Mouse (Mus musculus) MEL (cell line): Measurements from ENCODE around the gene Sema3c.

Experiments
- CHD2 ChIP-seq: IDR thresholded peaks from 2 replicates; pipeline ENCODE4 v1.6.1; 2011; ENCODE audit warnings: low read length, improper control_type of control experiment
- CTCF ChIP-seq, 3 experiments: IDR thresholded peaks in 2 of 3; conservative IDR thresholded peaks in 1 of 3; 2 replicates each; pipeline ENCODE4 v1.5.1; 2011 to 2012; ENCODE audit warnings: low read length in 3 of 3, low read depth in 2 of 3, mild to moderate bottlenecking in 2 of 3, improper control_type of control experiment in 1 of 3, inconsistent platforms in 1 of 3, mixed read lengths in 1 of 3, moderate library complexity in 1 of 3; ENCODE audit not compliant: control insufficient read depth in 1 of 3, insufficient read depth in 1 of 3, poor library complexity in 1 of 3, severe bottlenecking in 1 of 3
- GABPA ChIP-seq: IDR thresholded peaks from 2 replicates; pipeline ENCODE4 v1.6.1; 2012; ENCODE audit warnings: low read depth, mild to moderate bottlenecking, inconsistent platforms, low read length, improper control_type of control experiment, moderate library complexity
- GATA1 ChIP-seq: IDR thresholded peaks from 2 replicates; pipeline ENCODE4 v1.6.1; 2011; ENCODE audit warnings: low read depth, low read length, improper control_type of control experiment
- MAX ChIP-seq: IDR thresholded peaks from 2 replicates; pipeline ENCODE4 v1.6.1; 2011; ENCODE audit warnings: low read length, improper control_type of control experiment
- POLR2A ChIP-seq, 2 experiments: IDR thresholded peaks; 2 replicates each; pipeline ENCODE4 v1.6.1; 2011 to 2012; ENCODE audit warnings: low read length in 2 of 2, mild to moderate bottlenecking in 2 of 2, control low read depth in 1 of 2, improper control_type of control experiment in 1 of 2, low read depth in 1 of 2, moderate library complexity in 1 of 2; ENCODE audit not compliant: control insufficient read depth in 1 of 2, insufficient read depth in 1 of 2, poor library complexity in 1 of 2
- TAL1 ChIP-seq: IDR thresholded peaks from 2 replicates; pipeline ENCODE4 v1.6.1; 2012; ENCODE audit warnings: mild to moderate bottlenecking, inconsistent platforms, low read length, moderate library complexity, mixed read lengths
- TCF12 ChIP-seq: IDR thresholded peaks from 2 replicates; pipeline ENCODE4 v1.6.1; 2014; ENCODE audit warnings: low read depth, mild to moderate bottlenecking, inconsistent platforms, low read length, improper control_type of control experiment, moderate library complexity

GRCm38 (mm10) chr5:17591908-17592307 is 17.8 kb downstream of the Sema3c start:
- TF ChIP-seq TAL1 (no peak), TCF12 (no peak), CTCF (IDR thresholded peaks at IDR 0.05 in 2 of 3, conservative IDR thresholded peaks at IDR 0.05 in 1 of 3; ENCODE audit: control insufficient read depth in 1 of 3, insufficient read depth in 1 of 3, low read depth in 2 of 3, low read length in 3 of 3, poor library complexity in 1 of 3, severe bottlenecking in 1 of 3) (no peak), GABPA (no peak), MAX (no peak), GATA1 (no peak), CHD2 (no peak), POLR2A (IDR thresholded peaks at IDR 0.05; ENCODE audit: control insufficient read depth in 1 of 2, insufficient read depth in 1 of 2, low read depth in 1 of 2, low read length in 2 of 2, poor library complexity in 1 of 2) (no peak)
